Mouse (Mus musculus) myocyte (in vitro differentiated cells): ENCODE data around the gene Amph. TPM values are rescaled to one million over a fixed set of nuclear protein-coding genes. Genes with fewer than 3 reads are reported as not detected.

Experiments
- H3K27me3 ChIP-seq: one replicate; pipeline ENCODE4 v1.6.1; 2011; ENCODE audit not compliant: control insufficient read depth, insufficient read depth, insufficient read length
- H3K36me3 ChIP-seq: one replicate; pipeline ENCODE4 v1.6.1; 2011; ENCODE audit not compliant: control insufficient read depth, insufficient read depth
- H3K4me2 ChIP-seq: one replicate; pipeline ENCODE4 v1.6.1; 2011; ENCODE audit warnings: low read depth, control low read depth
- H3K4me3 ChIP-seq: one replicate; pipeline ENCODE4 v1.5.1; 2011; ENCODE audit warnings: mild to moderate bottlenecking, control low read depth, moderate library complexity
- H3K79me2 ChIP-seq: one replicate; pipeline ENCODE4 v1.6.1; 2011; ENCODE audit not compliant: control insufficient read depth, insufficient read depth
- H3ac ChIP-seq: one replicate; pipeline ENCODE4 v1.6.1; 2011; ENCODE audit not compliant: control insufficient read depth, insufficient read length
- CEBPB ChIP-seq: IDR thresholded peaks from 2 replicates; pipeline ENCODE4 v1.6.1; 2011; ENCODE audit warnings: mild to moderate bottlenecking, moderate library complexity; ENCODE audit not compliant: poor library complexity, insufficient read depth, severe bottlenecking
- E2F4 ChIP-seq: IDR thresholded peaks from one replicate; pipeline ENCODE4 v1.6.1; 2011; ENCODE audit warnings: mild to moderate bottlenecking, control low read depth, moderate library complexity; ENCODE audit not compliant: insufficient read depth
- MAX ChIP-seq: IDR thresholded peaks from one replicate; pipeline ENCODE4 v1.6.1; 2011; ENCODE audit warnings: low read depth, mild to moderate bottlenecking, control low read depth
- MYOD1 ChIP-seq, 3 experiments: IDR thresholded peaks; one replicate each; pipeline ENCODE4 v1.6.1; 2011; ENCODE audit warnings: control low read depth in 2 of 3, low read depth in 2 of 3, mild to moderate bottlenecking in 2 of 3, moderate library complexity in 1 of 3; ENCODE audit not compliant: insufficient read length in 2 of 3, control insufficient read depth in 1 of 3
- MYOG ChIP-seq, 3 experiments: IDR thresholded peaks; one replicate each; pipeline ENCODE4 v1.6.1; 2011; ENCODE audit warnings: control low read depth in 2 of 3, low read depth in 2 of 3, mild to moderate bottlenecking in 2 of 3; ENCODE audit not compliant: insufficient read length in 2 of 3, control insufficient read depth in 1 of 3, insufficient read depth in 1 of 3
- POLR2A ChIP-seq: IDR thresholded peaks from one replicate; pipeline ENCODE4 v1.6.1; 2011; ENCODE audit warnings: low read depth, mild to moderate bottlenecking, control low read depth, moderate library complexity; ENCODE audit not compliant: insufficient read length
- POLR2AphosphoS2 ChIP-seq: IDR thresholded peaks from one replicate; pipeline ENCODE4 v1.6.1; 2011; ENCODE audit warnings: low read depth, control low read depth; ENCODE audit not compliant: insufficient read length
- REST ChIP-seq: IDR thresholded peaks from one replicate; pipeline ENCODE4 v1.6.1; 2011; ENCODE audit warnings: mild to moderate bottlenecking, control low read depth, moderate library complexity; ENCODE audit not compliant: insufficient read depth, insufficient read length
- SRF ChIP-seq: IDR thresholded peaks from one replicate; pipeline ENCODE4 v1.6.1; 2011; ENCODE audit warnings: low read depth; ENCODE audit not compliant: control insufficient read depth, insufficient read length
- TCF12 ChIP-seq: IDR thresholded peaks from one replicate; pipeline ENCODE4 v1.6.1; 2011; ENCODE audit warnings: mild to moderate bottlenecking, control low read depth; ENCODE audit not compliant: poor library complexity, insufficient read depth, severe bottlenecking
- TCF3 ChIP-seq: IDR thresholded peaks from one replicate; pipeline ENCODE4 v1.6.1; 2011; ENCODE audit warnings: low read depth, control low read depth; ENCODE audit not compliant: insufficient read length
- USF1 ChIP-seq: IDR thresholded peaks from one replicate; pipeline ENCODE4 v1.6.1; 2011; ENCODE audit warnings: low read depth, mild to moderate bottlenecking, control low read depth, moderate library complexity
- polyA plus RNA-seq: library from polyadenylated mRNA; unstranded; fragments of >200 nt; fragmentation: generic; extraction: Trizol; gene quantifications from one replicate; pipeline ENCODE4 v1.2.1, GENCODE M21; 2012; ENCODE audit warnings: missing spikeins

Gene Amph
- polyA plus RNA-seq, 1 experiment = not detected

- Histone ChIP-seq H3K27me3 (no peaks in the 10 kb centered on the region), H3K79me2 (no peaks in the 10 kb centered on the region), H3K4me3 (no peak overlapping the region), H3ac (no peak overlapping the region), H3K4me2 (no peak overlapping the region), H3K36me3 (no peaks in the 10 kb centered on the region)
- no peak for TF ChIP-seq MYOD1 (IDR thresholded peaks at IDR 0.05; ENCODE audit: control insufficient read depth in 1 of 3, insufficient read length in 2 of 3, low read depth in 2 of 3)
- no peak for TF ChIP-seq POLR2A
- no peak for TF ChIP-seq TCF12
- TF ChIP-seq MYOG (IDR thresholded peaks at IDR 0.05; ENCODE audit: control insufficient read depth in 1 of 3, insufficient read depth in 1 of 3, insufficient read length in 2 of 3, low read depth in 2 of 3) = no peak
- no peak for TF ChIP-seq POLR2AphosphoS2
- TF ChIP-seq E2F4 = no peak
- no peak for TF ChIP-seq MAX
- TF ChIP-seq TCF3 = no peak
- no peak for TF ChIP-seq REST
These were observed 210.5 kb downstream of the Amph start for GRCm38 (mm10) chr13:19158484-19158883.

- Histone ChIP-seq H3K36me3 (no peaks in the 10 kb centered on the region), H3K4me3 (no peak overlapping the region), H3K4me2 (no peak overlapping the region), H3K79me2 (no peaks in the 10 kb centered on the region), H3ac (no peak overlapping the region), H3K27me3 (no peaks in the 10 kb centered on the region)
- TF ChIP-seq USF1 (no peak), SRF (no peak)
These were observed 212.6 kb downstream of the Amph start for GRCm38 (mm10) chr13:19160616-19161015.

GRCm38 (mm10) chr13:19161111-19161510, 213.1 kb downstream of the Amph start:
- H3ac ChIP-seq = no peak overlapping the region
- H3K27me3 ChIP-seq = no peaks in the 10 kb centered on the region
- H3K36me3 ChIP-seq = no peaks in the 10 kb centered on the region
- H3K79me2 ChIP-seq = no peaks in the 10 kb centered on the region
- TF ChIP-seq CEBPB (no peak), SRF (no peak), USF1 (no peak), E2F4 (no peak), MYOD1 (IDR thresholded peaks at IDR 0.05; ENCODE audit: control insufficient read depth in 1 of 3, insufficient read length in 2 of 3, low read depth in 2 of 3) (no peak), TCF3 (no peak), MAX (no peak), POLR2AphosphoS2 (no peak)
- H3K4me3 ChIP-seq = no peak overlapping the region
- H3K4me2 ChIP-seq = no peak overlapping the region

- TF ChIP-seq POLR2A = no peak
- no peak for TF ChIP-seq E2F4
- no peak for TF ChIP-seq SRF
- no peak for TF ChIP-seq TCF12
- no peak for TF ChIP-seq USF1
- TF ChIP-seq MYOG (IDR thresholded peaks at IDR 0.05; ENCODE audit: control insufficient read depth in 1 of 3, insufficient read depth in 1 of 3, insufficient read length in 2 of 3, low read depth in 2 of 3) = no peak
- no peak for TF ChIP-seq CEBPB
- TF ChIP-seq POLR2AphosphoS2 = no peak
- no peak for TF ChIP-seq REST
- TF ChIP-seq MYOD1 (IDR thresholded peaks at IDR 0.05; ENCODE audit: control insufficient read depth in 1 of 3, insufficient read length in 2 of 3, low read depth in 2 of 3) = no peak
- TF ChIP-seq MAX = no peak
- TF ChIP-seq TCF3 = no peak
- no peaks in the 10 kb centered on the region for H3K79me2 ChIP-seq
- H3ac ChIP-seq = no peak overlapping the region
These were observed 214.1 kb downstream of the Amph start for GRCm38 (mm10) chr13:19162120-19162519.

GRCm38 (mm10) chr13:19177662-19178259, 229.8 kb downstream of the Amph start:
- no peaks in the 10 kb centered on the region for H3K79me2 ChIP-seq
- H3K36me3 ChIP-seq = no peaks in the 10 kb centered on the region
- no peak overlapping the region for H3K4me2 ChIP-seq
- H3K4me3 ChIP-seq = no peak overlapping the region
- no peak overlapping the region for H3ac ChIP-seq
- TF ChIP-seq CEBPB (no peak), TCF12 (no peak), POLR2A (no peak), MYOG (IDR thresholded peaks at IDR 0.05; ENCODE audit: control insufficient read depth in 1 of 3, insufficient read depth in 1 of 3, insufficient read length in 2 of 3, low read depth in 2 of 3) (no peak), MAX (no peak), POLR2AphosphoS2 (no peak), TCF3 (no peak), SRF (no peak), REST (no peak), MYOD1 (IDR thresholded peaks at IDR 0.05; ENCODE audit: control insufficient read depth in 1 of 3, insufficient read length in 2 of 3, low read depth in 2 of 3) (no peak), E2F4 (no peak), USF1 (no peak)
- no peaks in the 10 kb centered on the region for H3K27me3 ChIP-seq

More at GRCm38 (mm10) chr13:19162120-19162519, 214.1 kb downstream of the Amph start:
- Histone ChIP-seq H3K27me3 (no peaks in the 10 kb centered on the region), H3K4me3 (no peak overlapping the region), H3K4me2 (no peak overlapping the region), H3K36me3 (no peaks in the 10 kb centered on the region)
